Mouse (Mus musculus) brown adipose tissue, adult 24 weeks (tissue): ENCODE results near the gene Tmem263. TPM values are rescaled to one million over a fixed set of nuclear protein-coding genes. Genes with fewer than 3 reads are reported as not detected.

Experiments used
- H3K27ac ChIP-seq: fragments of 200-500 bp; replicated peaks from 2 replicates; pipeline ENCODE4 v1.5.1; 2012; ENCODE audit warnings: low read depth, mild to moderate bottlenecking, low read length
- H3K4me1 ChIP-seq: fragments of 200-500 bp; 2 replicates; pipeline ENCODE4 v1.6.1; 2012; ENCODE audit warnings: low read length, mixed read lengths; ENCODE audit not compliant: control insufficient read depth, insufficient read depth, insufficient read length
- H3K4me3 ChIP-seq: fragments of 200-500 bp; 2 replicates; pipeline ENCODE4 v1.5.1; 2012; ENCODE audit warnings: low read depth, mild to moderate bottlenecking, low read length, moderate library complexity; ENCODE audit not compliant: insufficient read depth
- polyA plus RNA-seq: library from polyadenylated mRNA; stranded (reverse); fragments of >200 nt; gene quantifications from 2 replicates; pipeline ENCODE4 v1.2.4, GENCODE M21; 2012; ENCODE audit not compliant: missing spikeins, insufficient read depth, insufficient read length

Tmem263 gene
- polyA plus RNA-seq, 1 experiment, result 6.3 TPM

GRCm38 (mm10) chr10:85157451-85157850 is 55.0 kb downstream of the Tmem263 start:
- H3K4me1 ChIP-seq, result no peaks in the 10 kb centered on the region
- no peak overlapping the region for H3K4me3 ChIP-seq
- H3K27ac ChIP-seq, result no peak overlapping the region

GRCm38 (mm10) chr10:85159989-85160619 is 57.7 kb downstream of the Tmem263 start:
- H3K4me1 ChIP-seq, result peaks cover 2% of the 10 kb centered on the region
- no peak overlapping the region for H3K27ac ChIP-seq
- no peak overlapping the region for H3K4me3 ChIP-seq

DNA sequence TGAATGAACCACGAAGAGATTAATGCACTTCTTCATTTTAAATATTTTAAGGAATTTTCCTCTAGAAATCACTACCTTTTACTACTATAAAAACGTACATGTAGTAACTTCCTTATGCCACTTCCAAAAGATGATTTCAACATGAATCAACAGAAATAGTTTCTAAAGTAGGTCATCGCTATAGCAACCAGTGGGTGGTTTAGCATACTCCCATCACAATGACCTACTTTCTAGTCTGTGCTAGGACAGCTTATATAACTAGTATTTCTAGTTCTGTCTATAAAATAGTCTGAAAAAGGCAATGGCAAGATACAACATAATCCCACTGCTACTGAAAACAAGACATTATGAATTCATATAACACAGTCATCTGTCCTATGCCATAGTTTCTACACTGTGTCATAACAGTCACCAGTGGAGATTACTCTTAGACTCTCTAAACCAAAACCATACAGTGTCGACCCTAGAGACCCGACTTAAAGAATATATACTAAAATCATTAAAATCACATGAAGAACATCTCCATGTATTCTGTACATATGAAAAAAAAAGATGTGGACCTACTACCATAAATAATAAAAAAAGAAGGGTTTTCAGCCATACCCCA is 59.4 kb downstream of the Tmem263 start:
- H3K27ac ChIP-seq, result no peak overlapping the region
- no peak overlapping the region for H3K4me3 ChIP-seq

DNA sequence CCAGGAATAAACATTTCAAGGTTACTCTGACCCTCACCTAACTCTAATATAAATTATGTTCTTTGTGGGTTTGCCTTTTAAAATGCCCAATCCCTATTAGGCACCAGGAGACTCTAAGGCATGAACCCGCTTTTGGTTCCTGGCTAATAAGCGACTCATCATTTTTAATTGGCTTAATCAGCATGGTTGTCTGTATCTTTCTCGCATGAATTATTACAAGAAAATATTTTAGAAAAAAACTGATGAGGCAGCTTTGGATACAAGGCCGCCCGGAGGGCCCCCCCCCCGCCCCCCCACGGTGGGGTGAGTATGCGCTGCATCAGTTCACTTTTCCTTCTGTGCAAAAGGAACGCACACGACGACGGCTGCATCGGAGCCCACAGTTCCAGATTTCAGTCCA is 62.4 kb downstream of the Tmem263 start:
- Histone ChIP-seq H3K4me1 (peaks cover 9% of the 10 kb centered on the region), H3K4me3 (no peak overlapping the region), H3K27ac (no peak overlapping the region)

More for the DNA sequence above, 59.4 kb downstream of the Tmem263 start:
- H3K4me1 ChIP-seq, result peaks cover 9% of the 10 kb centered on the region

DNA sequence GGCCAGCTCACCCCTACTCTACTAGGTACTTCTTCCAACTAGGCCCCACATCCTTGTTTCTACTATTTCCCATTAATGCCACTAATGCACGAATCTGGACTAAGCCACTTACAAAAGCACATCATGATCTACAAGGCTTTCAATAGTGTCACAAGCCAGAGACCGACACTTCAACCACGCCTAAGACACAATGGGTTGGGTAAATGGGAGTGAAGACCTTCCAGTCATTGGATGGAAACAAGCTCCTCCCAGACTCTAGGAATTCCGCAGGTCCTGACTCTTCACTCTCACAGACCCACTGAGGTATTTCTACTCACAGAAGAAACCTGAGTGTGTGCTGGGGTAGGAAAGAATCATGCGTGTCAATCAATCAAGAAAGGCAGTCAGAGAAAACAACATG is 62.9 kb downstream of the Tmem263 start:
- peaks cover 9% of the 10 kb centered on the region for H3K4me1 ChIP-seq
- no peak overlapping the region for H3K4me3 ChIP-seq
- no peak overlapping the region; the same call in 1 of the 2 replicates for H3K27ac ChIP-seq

Other genes with a start within 250 kb of the Tmem263 start
- gene Ric8b, start 185.0 kb upstream of the Tmem263 start, polyA plus RNA-seq, result 24.3 and 26.9 TPM in 2 replicates
- not detected in 2 replicates for gene Fhl4, start 132 bp upstream of the Tmem263 start, polyA plus RNA-seq
- 22.4 and 29.5 TPM in 2 replicates for gene Mterf2, start 25.4 kb downstream of the Tmem263 start, polyA plus RNA-seq
- 5.5 and 11.8 TPM in 2 replicates for gene Cry1, start 82.4 kb downstream of the Tmem263 start, polyA plus RNA-seq